Mouse (Mus musculus) adrenal gland, postnatal 10 days (tissue): ENCODE data around the gene Olfr356. TPM values are rescaled to one million over a fixed set of nuclear protein-coding genes. Genes with fewer than 3 reads are reported as not detected.

Source experiments
- DNase-seq: peaks from one replicate; pipeline ENCODE4 v3.0.0; 2021; ENCODE audit warnings: mixed read lengths
- long read RNA-seq, 2 experiments: library from polyadenylated mRNA; stranded (forward); transcript quantifications; one replicate each; pipeline ENCODE4 v2.0.0; 2021
- total RNA-seq, 2 experiments: library from RNA; stranded (reverse); gene quantifications; 2 replicates each; pipeline ENCODE4 v1.2.3; 2021

Gene Olfr356
- total RNA-seq = not detected
- long read RNA-seq, experiment 1 = 0 reads
- long read RNA-seq, experiment 2 = 0 reads

DNA sequence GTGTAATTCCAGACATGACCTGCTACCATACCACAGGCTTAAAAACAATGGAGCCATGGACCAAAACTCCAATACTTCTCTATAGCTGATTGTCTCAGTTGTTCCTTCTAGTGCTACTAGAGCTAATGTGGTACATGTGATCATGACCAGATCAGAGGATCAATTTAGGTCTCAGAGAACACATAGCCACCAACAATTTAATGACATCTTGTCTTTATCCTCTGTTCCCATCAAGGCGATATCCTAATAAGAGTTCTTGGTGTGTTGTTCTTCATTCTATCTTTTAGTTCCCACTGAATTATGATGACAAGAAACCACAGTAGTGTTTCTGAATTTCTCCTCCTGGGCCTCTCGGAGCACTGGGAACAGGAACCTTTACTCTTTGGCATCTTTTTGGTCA is at the start of gene Olfr356:
Gene Olfr356 (plus strand): TSS at position 301 of the 400 bp plus-strand sequence.
- DNase-seq = no peak

DNA sequence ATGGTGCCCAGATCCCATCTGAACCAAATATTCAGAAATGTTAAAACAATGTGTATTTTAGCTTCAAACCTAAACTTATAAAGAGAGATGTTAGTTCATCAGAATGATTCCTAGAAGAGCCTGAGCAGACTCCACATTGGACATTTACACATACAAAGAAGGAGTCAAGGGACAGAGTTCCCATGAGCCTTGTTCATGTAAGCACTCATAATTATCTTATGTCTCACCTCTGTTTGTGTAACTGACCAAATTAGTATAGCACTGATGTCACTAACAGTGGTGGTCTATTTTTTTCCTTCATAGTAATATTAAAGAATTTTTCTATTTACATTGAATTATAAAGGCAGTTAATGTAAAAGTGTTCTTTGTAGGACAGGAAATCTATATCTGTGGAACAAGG is 44.1 kb upstream of the Olfr356 start, which contains the start of gene Olfr353:
Gene Olfr353 (minus strand): TSS at position 101 of the 400 bp plus-strand sequence.
- DNase-seq = no peak

DNA sequence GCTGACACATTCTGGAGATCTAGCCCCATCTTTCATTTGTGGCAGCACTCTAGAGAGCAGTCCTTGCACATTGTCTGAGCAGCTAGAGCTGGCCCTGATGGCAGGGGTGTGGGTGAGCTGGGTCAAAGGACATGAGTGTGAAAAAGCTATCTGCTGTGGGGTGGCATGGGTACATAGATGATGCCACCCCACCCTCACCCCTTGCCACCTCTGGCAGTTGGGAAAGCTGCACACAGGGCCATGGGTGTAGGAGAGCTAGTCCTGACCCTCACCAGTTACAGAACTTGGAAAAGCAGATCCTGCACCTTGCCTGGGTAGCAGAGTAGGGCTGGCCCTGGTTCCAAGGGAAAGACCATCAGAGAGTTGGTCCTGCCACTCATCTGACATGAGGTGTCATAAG is 39.8 kb upstream of the Olfr356 start:
- no peak for DNase-seq

DNA sequence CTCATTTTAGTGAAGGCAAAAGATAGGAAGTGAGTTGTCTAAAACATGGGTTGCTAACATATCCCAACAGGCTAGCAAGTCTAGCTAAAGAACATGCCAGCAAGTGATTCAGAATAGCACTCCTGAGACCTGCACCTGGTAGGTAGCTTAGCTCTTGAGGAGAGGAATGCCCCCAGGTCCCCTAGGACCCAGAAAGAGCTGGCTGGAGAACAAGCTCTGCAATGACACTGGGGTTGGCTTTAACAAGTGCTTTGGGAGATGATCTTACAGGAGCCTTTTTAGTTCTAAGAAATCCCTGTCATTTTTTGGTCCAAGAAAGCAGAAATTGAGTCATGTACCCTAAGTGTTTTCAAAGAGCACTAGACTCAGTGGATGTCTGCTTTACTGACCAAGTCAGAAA is 31.5 kb upstream of the Olfr356 start, which contains the start of gene Olfr354:
Gene Olfr354 (plus strand): TSS at position 301 of the 400 bp plus-strand sequence.
- DNase-seq = no peak

DNA sequence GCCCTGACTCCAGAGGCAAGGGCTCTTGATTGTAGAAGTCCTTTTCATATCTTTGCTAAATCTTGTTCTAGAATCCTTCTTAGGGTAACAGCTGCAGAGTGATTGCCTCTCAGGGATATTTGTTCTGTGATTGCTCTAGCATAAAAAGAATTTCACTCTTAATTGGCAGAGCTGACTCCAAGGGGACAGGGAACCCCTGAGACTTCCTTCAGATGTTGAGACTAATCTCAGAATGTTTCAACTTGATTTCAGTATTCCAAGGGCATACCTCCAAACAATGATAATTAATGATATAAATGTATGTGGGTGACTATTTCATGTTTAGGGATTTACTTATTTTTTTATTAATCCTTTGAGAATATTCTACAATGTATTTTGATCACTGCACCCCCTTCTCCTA is 8.1 kb upstream of the Olfr356 start, which contains the start of gene Olfr355:
Gene Olfr355 (minus strand): TSS at position 101 of the 400 bp plus-strand sequence.
- no peak for DNase-seq

Other genes starting within 250 kb of the Olfr356 start
- gene Olfr347, start 205.2 kb upstream of the Olfr356 start, total RNA-seq = not detected
- not detected for gene Olfr348, start 152.8 kb upstream of the Olfr356 start, total RNA-seq
- not detected for gene Olfr50, start 146.6 kb upstream of the Olfr356 start, total RNA-seq
- not detected for gene Olfr3, start 120.1 kb upstream of the Olfr356 start, total RNA-seq
- not detected for gene Olfr350, start 90.8 kb upstream of the Olfr356 start, total RNA-seq
- not detected for gene Olfr351, start 74.5 kb upstream of the Olfr356 start, total RNA-seq
- not detected for gene Olfr352, start 68.7 kb upstream of the Olfr356 start, total RNA-seq
- gene Olfr353, start 44.2 kb upstream of the Olfr356 start, total RNA-seq = not detected
- gene Olfr354, start 31.4 kb upstream of the Olfr356 start, total RNA-seq = not detected
- gene Olfr355, start 8.2 kb upstream of the Olfr356 start, total RNA-seq = not detected
- gene Olfr357, start 56.7 kb downstream of the Olfr356 start, total RNA-seq = not detected
- not detected for gene Olfr358, start 72.2 kb downstream of the Olfr356 start, total RNA-seq
- gene Olfr360, start 128.6 kb downstream of the Olfr356 start, total RNA-seq = not detected
- gene Olfr361, start 152.2 kb downstream of the Olfr356 start, total RNA-seq = not detected
- gene Olfr362, start 180.8 kb downstream of the Olfr356 start, total RNA-seq = not detected
- not detected for gene Olfr364-ps1, start 202.2 kb downstream of the Olfr356 start, total RNA-seq